Mouse (Mus musculus): ENCODE results near the gene Ctdspl.

The Ctdspl gene

GRCm38 (mm10) chr9:118949654-118950053 is 23.4 kb downstream of the Ctdspl start:
- DNase-seq (ENCODE audit: low spot score in 2 of 2) = no peak

- no peak for DNase-seq (ENCODE audit: low spot score in 2 of 2)
Measured at GRCm38 (mm10) chr9:118950061-118950460, 23.8 kb downstream of the Ctdspl start.

GRCm38 (mm10) chr9:118950751-118951150 is 24.5 kb downstream of the Ctdspl start:
- DNase-seq (ENCODE audit: low spot score in 2 of 2) = no peak

DNA sequence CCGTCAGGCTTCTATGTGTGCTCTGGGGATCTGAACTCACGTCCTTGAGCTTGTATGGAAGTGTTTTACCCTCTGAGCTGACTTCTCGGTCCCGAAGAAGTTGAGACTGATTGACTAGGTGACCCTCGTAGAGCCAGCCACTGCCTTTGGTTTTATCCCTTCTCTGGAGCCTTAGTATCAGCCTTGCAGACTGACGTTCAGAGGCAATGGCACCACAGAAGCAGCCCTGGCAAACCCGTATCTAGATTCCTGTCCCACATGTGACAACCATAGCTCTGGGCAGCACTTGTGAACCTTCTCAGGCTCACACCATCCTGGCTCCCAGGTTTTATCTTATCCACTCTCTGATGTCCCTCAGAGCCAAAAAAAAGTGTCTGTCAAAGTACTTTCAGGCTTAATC is 25.1 kb downstream of the Ctdspl start:
- DNase-seq (ENCODE audit: low spot score in 2 of 2) = no peak

DNA sequence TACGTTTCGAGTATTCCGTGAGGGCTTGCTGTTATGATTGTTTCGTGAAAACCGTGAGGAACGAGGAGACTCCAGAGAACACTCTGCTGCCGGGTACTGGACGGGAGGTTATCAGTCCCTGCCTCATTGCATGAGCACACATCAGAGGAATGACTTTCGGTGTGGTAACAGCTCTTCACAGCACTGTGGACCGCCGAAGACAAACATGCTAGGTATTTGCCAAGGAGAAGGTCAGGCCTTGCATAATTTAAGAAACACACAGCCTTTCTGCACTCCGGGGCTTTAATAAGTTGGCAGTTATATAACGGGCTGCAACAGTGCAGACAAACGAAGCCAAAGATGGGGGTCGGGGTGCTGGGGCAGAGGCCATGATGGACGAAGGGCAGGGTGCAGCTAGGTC is 25.9 kb downstream of the Ctdspl start:
- DNase-seq (ENCODE audit: low spot score in 2 of 2) = no peak

- DNase-seq (ENCODE audit: low spot score in 2 of 2) = no peak
Measured at GRCm38 (mm10) chr9:118953465-118954194, 27.4 kb downstream of the Ctdspl start.

DNA sequence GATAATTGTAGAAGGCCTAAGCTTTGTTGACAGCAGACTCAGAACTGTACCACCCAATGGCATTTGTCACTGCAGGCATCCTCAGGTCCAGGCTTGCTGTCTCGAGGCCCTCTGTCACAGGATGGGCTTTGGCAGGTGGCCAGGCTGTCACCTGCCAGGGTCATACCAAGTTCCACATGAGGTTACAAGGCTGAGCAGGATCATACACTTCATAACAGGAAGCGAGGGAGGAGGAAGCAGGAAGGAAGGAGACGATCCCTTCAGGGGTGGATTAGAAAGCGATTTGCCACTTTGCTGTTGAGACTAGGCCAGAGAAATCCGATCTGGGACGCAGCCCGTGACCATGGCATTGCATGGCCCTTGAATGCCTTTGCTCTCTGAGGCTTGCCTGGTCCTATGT is 32.5 kb downstream of the Ctdspl start:
- no peak for DNase-seq (ENCODE audit: low spot score in 2 of 2)

- DNase-seq (ENCODE audit: low spot score in 2 of 2) = peak; percentile 9 to 16
Measured at GRCm38 (mm10) chr9:118960415-118961091, 34.3 kb downstream of the Ctdspl start.

DNA sequence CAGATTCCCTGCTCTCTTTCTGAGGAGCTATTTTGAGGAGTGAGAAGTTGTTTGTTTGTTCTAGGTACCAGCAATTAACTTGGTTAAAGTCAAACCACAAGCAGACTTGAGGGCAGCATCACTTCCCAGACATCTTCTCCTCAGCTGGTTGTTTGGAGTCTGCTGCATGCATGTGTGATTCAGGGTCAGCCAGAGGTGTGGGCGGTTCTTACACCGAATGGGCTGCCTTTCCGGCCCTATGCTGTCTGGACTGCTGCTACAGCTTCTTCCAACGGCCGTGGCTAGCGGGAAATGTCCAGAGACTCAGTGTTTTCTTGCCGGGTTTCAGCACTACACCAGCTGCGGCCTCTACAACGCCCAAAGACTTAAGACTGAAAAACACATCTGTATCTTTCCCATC is 36.9 kb downstream of the Ctdspl start:
- no peak for DNase-seq (ENCODE audit: low spot score in 2 of 2)

DNA sequence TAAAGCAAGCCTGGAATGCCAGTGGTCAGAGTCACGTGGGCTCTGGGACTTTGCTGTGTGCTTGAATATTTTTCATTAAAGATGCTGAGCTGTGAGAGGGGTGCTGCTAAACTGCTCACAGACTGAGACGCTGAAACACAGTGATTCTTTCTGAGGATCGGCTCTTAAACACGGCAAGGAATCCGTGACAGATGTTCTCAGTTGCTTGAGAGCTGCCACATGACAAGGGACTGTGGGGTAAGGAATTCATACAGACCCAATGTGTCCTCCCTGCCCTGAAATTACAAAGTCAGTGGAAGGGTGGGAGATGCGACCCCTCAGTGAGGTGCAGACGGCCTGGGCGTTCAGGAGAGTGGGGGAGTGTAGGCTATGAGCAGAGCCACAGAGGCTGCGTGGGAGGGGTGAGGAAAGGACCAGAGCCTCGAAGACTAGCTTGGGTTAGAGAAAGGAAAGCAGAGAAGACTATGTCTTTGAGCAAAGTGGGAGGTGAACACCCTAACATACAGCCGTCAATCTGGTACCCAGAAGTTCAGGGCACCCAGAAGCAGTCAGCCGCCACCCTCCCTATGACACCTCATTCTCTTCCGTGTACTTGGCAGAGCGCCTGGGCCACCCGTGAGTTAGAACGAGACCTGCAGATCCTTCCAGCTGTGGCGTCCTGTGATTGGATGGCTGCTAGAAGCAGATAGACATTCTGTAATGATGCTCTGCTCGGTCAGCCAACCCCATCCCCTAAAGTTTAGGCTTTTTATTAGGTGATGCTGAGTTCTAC is 38.2 kb downstream of the Ctdspl start:
- no peak for DNase-seq (ENCODE audit: low spot score in 2 of 2)

GRCm38 (mm10) chr9:118969810-118970209 is 43.6 kb downstream of the Ctdspl start:
- DNase-seq (ENCODE audit: low spot score in 2 of 2) = no peak

GRCm38 (mm10) chr9:118973028-118973427 is 46.8 kb downstream of the Ctdspl start:
- no peak for DNase-seq (ENCODE audit: low spot score in 2 of 2)

DNA sequence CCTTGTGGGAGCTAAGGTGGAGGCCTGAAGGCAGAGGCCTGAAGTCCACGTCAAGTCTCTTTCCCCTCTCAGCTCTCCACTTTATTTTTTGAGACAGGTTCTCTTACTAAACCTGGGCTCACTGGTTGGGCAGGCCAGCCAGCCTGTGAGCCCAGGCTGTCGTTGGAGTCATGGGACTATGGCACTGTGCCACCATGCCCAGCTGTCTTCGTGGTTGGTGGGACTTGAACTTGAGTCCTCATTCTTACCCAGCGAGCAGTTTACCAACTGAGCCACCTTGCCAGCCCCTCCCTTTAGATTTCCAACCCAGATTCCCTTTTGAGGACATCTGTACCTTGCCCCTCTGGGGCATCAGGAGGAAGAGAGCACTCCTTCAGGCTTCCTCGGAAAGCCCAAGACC is 47.3 kb downstream of the Ctdspl start:
- DNase-seq (ENCODE audit: low spot score in 2 of 2) = no peak

GRCm38 (mm10) chr9:118974148-118974547 is 47.9 kb downstream of the Ctdspl start:
- no peak for DNase-seq (ENCODE audit: low spot score in 2 of 2)

GRCm38 (mm10) chr9:118975211-118975671 is 49.0 kb downstream of the Ctdspl start:
- DNase-seq (ENCODE audit: low spot score in 2 of 2) = no peak

- no peak for DNase-seq (ENCODE audit: low spot score in 2 of 2)
Measured at GRCm38 (mm10) chr9:118975758-118976157, 49.5 kb downstream of the Ctdspl start.

DNA sequence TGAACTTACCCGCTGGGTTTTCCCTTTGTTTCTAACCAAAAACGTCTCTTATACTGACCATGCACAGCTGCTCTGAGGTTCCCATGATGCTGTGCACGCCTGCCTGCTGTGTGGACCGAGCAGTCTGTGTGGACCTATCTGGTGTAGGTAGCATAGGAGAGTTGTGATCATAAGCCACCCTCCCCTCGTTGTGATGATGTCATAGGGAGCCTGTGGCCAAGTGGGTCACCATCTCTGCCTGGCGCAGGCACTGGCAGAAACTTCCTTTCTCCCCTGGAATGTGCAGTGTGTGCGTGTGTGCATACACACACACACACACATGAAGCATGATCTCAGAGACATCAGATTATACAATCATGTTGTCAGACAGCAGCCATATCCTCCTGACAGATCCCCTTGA is 50.3 kb downstream of the Ctdspl start:
- DNase-seq (ENCODE audit: low spot score in 2 of 2) = no peak

DNA sequence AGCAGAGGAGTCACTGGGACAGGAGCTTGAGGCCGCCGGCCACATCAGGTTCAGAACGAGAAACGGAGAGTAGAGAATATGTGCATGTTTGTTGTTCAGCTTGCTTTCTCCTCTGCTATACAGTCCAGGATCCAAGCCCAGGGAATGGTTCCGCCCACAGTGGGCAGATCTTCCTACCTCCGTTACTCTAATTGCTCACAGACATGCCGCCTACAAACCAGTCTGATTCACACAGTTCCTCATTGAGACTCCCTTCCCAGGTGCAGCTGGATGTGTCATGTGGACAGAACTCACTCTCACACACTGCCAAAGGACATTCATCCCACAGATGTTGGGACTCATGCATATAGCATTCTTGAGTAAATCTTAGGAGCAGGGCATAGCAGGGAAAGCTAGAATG is 51.2 kb downstream of the Ctdspl start:
- no peak for DNase-seq (ENCODE audit: low spot score in 2 of 2)

GRCm38 (mm10) chr9:118980411-118980823 is 54.2 kb downstream of the Ctdspl start:
- no peak for DNase-seq (ENCODE audit: low spot score in 2 of 2)

GRCm38 (mm10) chr9:118984650-118985432 is 58.6 kb downstream of the Ctdspl start:
- DNase-seq (ENCODE audit: low spot score in 2 of 2) = no peak

DNA sequence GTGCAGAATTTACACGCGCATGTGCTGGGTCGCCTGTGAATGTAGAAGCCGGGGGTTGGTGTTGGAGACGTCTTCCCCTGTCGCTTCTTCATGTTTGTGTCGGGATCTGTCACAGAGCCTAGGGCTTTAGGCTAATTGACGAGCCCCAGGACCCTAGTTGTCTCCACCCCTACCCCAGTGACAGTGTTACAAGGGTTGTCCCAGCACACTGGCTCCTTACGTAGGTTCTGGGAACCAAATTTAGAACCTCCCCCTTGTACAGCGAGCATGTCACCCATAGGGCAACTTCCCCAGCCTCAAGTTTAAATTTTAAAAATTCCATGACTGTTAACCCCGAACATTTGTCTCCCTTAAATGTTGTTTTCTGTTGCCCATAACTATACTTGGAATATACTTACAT is 60.0 kb downstream of the Ctdspl start:
- no peak for DNase-seq (ENCODE audit: low spot score in 2 of 2)
